Mouse (Mus musculus) heart, postnatal 0 days (tissue): ENCODE data around the gene Rtf1. TPM values are rescaled to one million over a fixed set of nuclear protein-coding genes. Genes with fewer than 3 reads are reported as not detected.

ENCODE experiments used
- ATAC-seq: fragments of 200-750 bp; cut with Nextera tagmentation; 2 replicates; pipeline ENCODE4 v1.8.0; 2017; ENCODE audit warnings: low read depth, moderate number of reproducible peaks, moderate library complexity; ENCODE audit not compliant: insufficient read depth
- DNase-seq: peaks from one replicate; pipeline ENCODE4 v3.0.0-alpha.2; 2016; ENCODE audit warnings: low spot score
- H3K27ac ChIP-seq: fragments of 300-500 bp; sonication (generic); 2 replicates; pipeline ENCODE4 v1.5.1; 2014; ENCODE audit warnings: low read depth, mild to moderate bottlenecking
- H3K27me3 ChIP-seq: fragments of 300-500 bp; sonication (generic); 2 replicates; pipeline ENCODE4 v1.6.1; 2014; ENCODE audit warnings: low read length, mixed read lengths; ENCODE audit not compliant: control insufficient read depth, insufficient read depth
- H3K36me3 ChIP-seq: fragments of 300-500 bp; sonication (generic); replicated peaks from 2 replicates; pipeline ENCODE4 v1.6.1; 2014; ENCODE audit warnings: low read length, mixed read lengths; ENCODE audit not compliant: control insufficient read depth, insufficient read depth
- H3K4me1 ChIP-seq: fragments of 300-500 bp; sonication (generic); 2 replicates; pipeline ENCODE4 v1.6.1; 2014; ENCODE audit warnings: antibody characterized with exemption; ENCODE audit not compliant: control insufficient read depth, insufficient read depth
- H3K4me2 ChIP-seq: fragments of 300-500 bp; sonication (generic); 2 replicates; pipeline ENCODE4 v1.6.1; 2014; ENCODE audit warnings: low read depth, mild to moderate bottlenecking, low read length, moderate library complexity
- H3K4me3 ChIP-seq: fragments of 300-500 bp; sonication (generic); 2 replicates; pipeline ENCODE4 v1.5.1; 2014; ENCODE audit warnings: low read depth, low read length
- H3K9ac ChIP-seq: fragments of 300-500 bp; sonication (generic); replicated peaks from 2 replicates; pipeline ENCODE4 v1.6.1; 2014; ENCODE audit warnings: low read depth, low read length, mixed read lengths
- H3K9me3 ChIP-seq: fragments of 300-500 bp; sonication (generic); replicated peaks from 2 replicates; pipeline ENCODE4 v1.6.1; 2016; ENCODE audit warnings: low read length; ENCODE audit not compliant: control insufficient read depth
- CTCF ChIP-seq: IDR thresholded peaks from 2 replicates; pipeline ENCODE4 v1.5.1; 2016; ENCODE audit warnings: antibody characterized with exemption, control low read depth, low read depth
- EP300 ChIP-seq: IDR thresholded peaks from 2 replicates; pipeline ENCODE4 v1.6.1; 2016; ENCODE audit warnings: antibody characterized with exemption, low read depth
- WGBS: fragments of 180-500 bp; shearing (Covaris S2); extraction: QIAGEN DNeasy Blood & Tissue Kit; methylation state at CpG from one replicate; pipeline ENCODE4 v1.1.7; 2014; 5-methylcytosine and 5-hydroxymethylcytosine counted together
- polyA plus RNA-seq: library from polyadenylated mRNA; unstranded; fragments of >200 nt; fragmentation: Nextera tagmentation; extraction: Ambion mirVana; gene quantifications from 2 replicates; pipeline ENCODE4 v1.2.1, GENCODE M21; 2015
- total RNA-seq: library from RNA; depleted of rRNA; stranded (reverse); fragments of >200 nt; gene quantifications from 2 replicates; pipeline ENCODE4 v1.2.3, GENCODE M21; 2014; ENCODE audit warnings: low replicate concordance; rRNA removed

The Rtf1 gene
- total and polyA plus RNA-seq, 2 experiments from 2014 or later, result 7.9 to 24.3 TPM

DNA sequence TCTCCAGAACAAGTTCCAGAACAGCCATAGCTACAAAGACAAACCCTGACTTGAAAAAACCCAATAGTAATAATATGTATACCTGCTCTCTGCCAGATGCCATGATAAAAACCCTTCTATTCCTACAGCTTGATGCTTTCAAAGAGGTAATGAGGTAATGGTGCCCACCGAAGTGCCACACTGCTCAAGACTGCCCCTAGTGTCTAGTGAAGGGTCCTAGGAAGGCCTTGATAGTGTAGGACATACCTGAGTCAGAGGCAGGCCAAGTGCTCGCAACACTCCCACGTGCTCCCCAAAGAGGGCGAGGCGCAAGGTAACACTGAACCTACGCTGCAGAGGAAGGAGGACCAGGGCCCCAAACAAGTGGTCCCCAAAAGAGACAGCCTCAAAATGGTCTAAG lies 92.4 kb downstream of the Rtf1 start:
- ATAC-seq, result no peak
- H3K36me3 ChIP-seq, result peaks cover 56% of the 10 kb centered on the region
- 93% methylated on average over 6 of the region's 6 CpGs for WGBS

More for the DNA sequence above, 92.4 kb downstream of the Rtf1 start:
- no peak overlapping the region for H3K27ac ChIP-seq
- H3K9ac ChIP-seq, result no peak overlapping the region
- TF ChIP-seq CTCF, result peak; percentile 24
- no peak for TF ChIP-seq EP300
- no peaks in the 10 kb centered on the region for H3K4me1 ChIP-seq
- H3K4me3 ChIP-seq, result no peak overlapping the region
- H3K9me3 ChIP-seq, result no peaks in the 10 kb centered on the region
- no peak for DNase-seq
- no peaks in the 10 kb centered on the region for H3K27me3 ChIP-seq
- no peak overlapping the region for H3K4me2 ChIP-seq

Other genes with a start within 250 kb of the Rtf1 start
- gene Ino80, start 197.4 kb upstream of the Rtf1 start, total RNA-seq, result 7.2 TPM in 2 replicates
- 1.7 and 2.0 TPM in 2 replicates for gene Ino80, start 197.4 kb upstream of the Rtf1 start, polyA plus RNA-seq
- gene Exd1, start 127.4 kb upstream of the Rtf1 start, total RNA-seq, result not detected in 2 replicates
- gene Exd1, start 127.4 kb upstream of the Rtf1 start, polyA plus RNA-seq, result 0.03 and 0.18 TPM in 2 replicates
- 81.1 and 82.3 TPM in 2 replicates for gene Chp1, start 127.4 kb upstream of the Rtf1 start, total RNA-seq
- 51.1 and 53.3 TPM in 2 replicates for gene Chp1, start 127.4 kb upstream of the Rtf1 start, polyA plus RNA-seq
- gene Nusap1, start 56.8 kb upstream of the Rtf1 start, total RNA-seq, result 25.0 and 26.8 TPM in 2 replicates
- 13.5 and 14.2 TPM in 2 replicates for gene Nusap1, start 56.8 kb upstream of the Rtf1 start, polyA plus RNA-seq
- gene Oip5, start 56.6 kb upstream of the Rtf1 start, total RNA-seq, result 0.88 and 12.2 TPM in 2 replicates
- 6.1 and 7.0 TPM in 2 replicates for gene Oip5, start 56.6 kb upstream of the Rtf1 start, polyA plus RNA-seq
- gene Ndufaf1, start 12.2 kb upstream of the Rtf1 start, total RNA-seq, result 28.4 and 37.9 TPM in 2 replicates
- gene Ndufaf1, start 12.2 kb upstream of the Rtf1 start, polyA plus RNA-seq, result 79.9 and 83.3 TPM in 2 replicates
- 0.50 and 6.6 TPM in 2 replicates for gene Itpka, start 67.3 kb downstream of the Rtf1 start, total RNA-seq
- gene Itpka, start 67.3 kb downstream of the Rtf1 start, polyA plus RNA-seq, result 1.00 and 1.4 TPM in 2 replicates
- not detected in 2 replicates for gene Ltk, start 85.4 kb downstream of the Rtf1 start, total RNA-seq
- gene Ltk, start 85.4 kb downstream of the Rtf1 start, polyA plus RNA-seq, result 0.05 and 0.07 TPM in 2 replicates
- gene Rpap1, start 112.5 kb downstream of the Rtf1 start, total RNA-seq, result 13.9 and 20.5 TPM in 2 replicates
- gene Rpap1, start 112.5 kb downstream of the Rtf1 start, polyA plus RNA-seq, result 9.0 and 10.2 TPM in 2 replicates
- 8.5 and 19.0 TPM in 2 replicates for gene Tyro3, start 122.7 kb downstream of the Rtf1 start, total RNA-seq
- gene Tyro3, start 122.7 kb downstream of the Rtf1 start, polyA plus RNA-seq, result 3.1 and 3.5 TPM in 2 replicates
- gene Mga, start 222.2 kb downstream of the Rtf1 start, total RNA-seq, result 48.5 and 68.4 TPM in 2 replicates
- 10.8 and 11.6 TPM in 2 replicates for gene Mga, start 222.2 kb downstream of the Rtf1 start, polyA plus RNA-seq